Mouse (Mus musculus) bone marrow, adult 2 months (tissue): Measurements from ENCODE around the gene Dynlt1f.
"Not testable (repeated sequence)": the region's sequence is repeated elsewhere in the genome, so short reads cannot be mapped to it uniquely, and the experiment has no call there.

Source experiments
- CTCF ChIP-seq: fragments of 200-500 bp; IDR thresholded peaks from 2 replicates; pipeline ENCODE4 v1.5.1; 2011; ENCODE audit warnings: low read length, control low read depth; ENCODE audit not compliant: control insufficient read depth, insufficient read depth
- POLR2A ChIP-seq: fragments of 200-500 bp; IDR thresholded peaks from 2 replicates; pipeline ENCODE4 v1.6.1; 2011; ENCODE audit warnings: low read depth, mild to moderate bottlenecking, control low read depth, low read length, borderline replicate concordance; ENCODE audit not compliant: control insufficient read depth

- not testable (repeated sequence) for TF ChIP-seq CTCF, POLR2A
Observed at GRCm38 (mm10) chr17:6661093-6661816, 5.6 kb upstream of the Dynlt1f start.
